Mouse (Mus musculus) urinary bladder, postnatal 36 days (tissue): ENCODE measurements around the gene Slc6a17.

ENCODE experiments used
- DNase-seq, 2 experiments: peaks; one replicate each; pipeline ENCODE4 v3.0.0; 2022; ENCODE audit warnings: low spot score in 2 of 2, mixed read lengths in 1 of 2

Gene Slc6a17

GRCm38 (mm10) chr3:107466577-107466976 lies 51.2 kb downstream of the Slc6a17 start:
- DNase-seq, result peak; percentile 57 to 68

- DNase-seq, result peak; percentile 41 to 65
These were observed 55.7 kb downstream of the Slc6a17 start for GRCm38 (mm10) chr3:107462160-107462559.

GRCm38 (mm10) chr3:107459773-107460431 lies 57.9 kb downstream of the Slc6a17 start:
- DNase-seq, result no peak

GRCm38 (mm10) chr3:107459196-107459772 lies 58.5 kb downstream of the Slc6a17 start, which contains the start of gene Kcnc4:
TSS of gene Kcnc4 (minus strand) at chr3:107459552.
- DNase-seq, result no peak

GRCm38 (mm10) chr3:107458528-107459195 lies 59.2 kb downstream of the Slc6a17 start:
- no peak for DNase-seq

GRCm38 (mm10) chr3:107458104-107458503 lies 59.7 kb downstream of the Slc6a17 start:
- no peak for DNase-seq

GRCm38 (mm10) chr3:107454280-107454679 lies 63.5 kb downstream of the Slc6a17 start:
- DNase-seq, result no peak

GRCm38 (mm10) chr3:107446822-107447221 lies 71.0 kb downstream of the Slc6a17 start:
- no peak for DNase-seq

GRCm38 (mm10) chr3:107443866-107444265 lies 74.0 kb downstream of the Slc6a17 start:
- DNase-seq, result no peak

GRCm38 (mm10) chr3:107442191-107442590 lies 75.6 kb downstream of the Slc6a17 start:
- no peak for DNase-seq

- DNase-seq, result no peak
These were observed 76.5 kb downstream of the Slc6a17 start for GRCm38 (mm10) chr3:107441306-107441705.

GRCm38 (mm10) chr3:107439280-107439679 lies 78.5 kb downstream of the Slc6a17 start:
- DNase-seq, result no peak

- no peak for DNase-seq
These were observed 80.2 kb downstream of the Slc6a17 start for GRCm38 (mm10) chr3:107437666-107438065.

- no peak for DNase-seq
These were observed 81.4 kb downstream of the Slc6a17 start for GRCm38 (mm10) chr3:107436434-107436833.

- no peak for DNase-seq
These were observed 84.2 kb downstream of the Slc6a17 start for GRCm38 (mm10) chr3:107433614-107434013.

- DNase-seq, result no peak
These were observed 86.5 kb downstream of the Slc6a17 start for GRCm38 (mm10) chr3:107431268-107431667.

GRCm38 (mm10) chr3:107424258-107425041 lies 93.4 kb downstream of the Slc6a17 start:
- DNase-seq, result no peak

- no peak for DNase-seq
These were observed 97.7 kb downstream of the Slc6a17 start for GRCm38 (mm10) chr3:107420156-107420555.
